Mouse (Mus musculus): Measurements from ENCODE around the gene 2010111I01Rik.
"Not testable (repeated sequence)": the region's sequence is repeated elsewhere in the genome, so short reads cannot be mapped to it uniquely, and the experiment has no call there.

Gene 2010111I01Rik

DNA sequence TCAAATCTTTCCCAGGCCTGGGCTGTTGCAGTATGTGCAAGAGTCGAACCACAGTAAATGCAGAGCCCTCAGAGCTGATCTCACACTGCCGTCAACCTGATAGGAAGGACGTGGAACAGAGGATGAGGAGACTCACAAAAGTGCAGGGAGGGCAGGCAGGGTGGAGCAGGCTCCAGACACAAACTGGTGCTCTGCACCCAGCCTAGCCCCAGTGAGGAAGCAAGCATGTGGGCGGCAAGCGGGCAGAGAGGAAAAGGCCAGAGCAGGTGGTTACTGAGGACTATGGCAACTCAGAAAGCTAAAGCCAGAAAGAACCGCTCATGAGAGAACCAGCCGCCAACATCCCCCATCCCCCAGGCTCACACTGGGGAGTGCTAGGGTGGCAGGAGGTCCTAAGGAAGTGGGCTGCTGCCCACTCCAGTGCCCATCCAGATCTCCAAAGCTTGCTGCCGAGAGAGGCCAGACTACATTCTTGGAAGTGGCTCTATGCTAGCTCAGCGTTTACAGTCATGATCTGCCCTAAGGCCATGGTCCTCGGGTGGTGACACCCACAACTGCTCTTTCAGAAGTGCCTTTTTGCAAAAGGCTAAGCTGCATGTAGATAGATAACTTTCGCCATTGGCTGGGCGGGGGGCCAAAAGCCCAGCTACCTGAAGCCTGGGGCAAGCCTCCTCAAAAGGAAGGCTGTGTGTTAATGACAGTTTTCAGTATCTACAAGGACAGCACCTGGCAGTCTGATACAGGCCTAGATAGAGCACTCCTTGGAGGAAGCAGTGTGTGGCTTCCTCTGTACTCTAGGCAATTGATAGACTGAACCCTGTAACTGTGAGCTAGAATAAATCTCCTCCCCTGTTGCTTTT, 349.3 kb downstream of the 2010111I01Rik start:
- no peak for DNase-seq (ENCODE audit: low spot score in 2 of 2)

DNA sequence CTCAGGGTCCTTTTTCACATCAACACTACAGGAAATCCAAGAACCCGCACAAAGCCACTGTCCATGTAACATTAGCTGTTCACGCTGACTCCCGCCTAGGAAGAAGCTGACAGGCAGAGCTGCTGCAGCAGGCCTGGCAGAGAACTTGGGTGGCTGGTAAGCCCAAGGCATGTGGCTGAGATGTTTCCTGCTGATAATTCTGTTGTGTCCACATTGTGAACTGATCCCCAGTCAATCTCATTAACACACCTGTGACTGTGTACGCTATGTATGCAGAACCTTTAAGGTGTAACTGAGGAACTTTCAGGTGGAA, 349.9 kb downstream of the 2010111I01Rik start:
- DNase-seq (ENCODE audit: low spot score in 2 of 2), result no peak

DNA sequence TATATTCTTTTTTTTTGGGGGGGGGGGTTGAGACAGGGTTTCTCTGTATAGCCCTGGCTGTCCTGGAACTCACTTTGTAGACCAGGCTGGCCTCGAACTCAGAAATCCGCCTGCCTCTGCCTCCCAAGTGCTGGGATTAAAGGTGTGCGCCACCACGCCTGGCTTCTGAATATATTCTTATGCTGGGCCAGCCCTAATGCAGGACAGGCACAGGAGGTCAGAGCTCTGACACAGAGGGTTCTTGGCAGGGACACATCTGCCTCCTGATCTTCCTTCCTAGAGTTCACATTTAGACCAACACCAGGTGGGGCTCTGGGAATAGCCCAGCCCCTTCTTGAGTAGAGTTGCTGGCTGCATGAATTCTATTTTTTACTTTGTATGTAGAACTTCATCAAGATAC, 350.4 kb downstream of the 2010111I01Rik start:
- not testable (repeated sequence) for DNase-seq (ENCODE audit: low spot score in 2 of 2)

DNA sequence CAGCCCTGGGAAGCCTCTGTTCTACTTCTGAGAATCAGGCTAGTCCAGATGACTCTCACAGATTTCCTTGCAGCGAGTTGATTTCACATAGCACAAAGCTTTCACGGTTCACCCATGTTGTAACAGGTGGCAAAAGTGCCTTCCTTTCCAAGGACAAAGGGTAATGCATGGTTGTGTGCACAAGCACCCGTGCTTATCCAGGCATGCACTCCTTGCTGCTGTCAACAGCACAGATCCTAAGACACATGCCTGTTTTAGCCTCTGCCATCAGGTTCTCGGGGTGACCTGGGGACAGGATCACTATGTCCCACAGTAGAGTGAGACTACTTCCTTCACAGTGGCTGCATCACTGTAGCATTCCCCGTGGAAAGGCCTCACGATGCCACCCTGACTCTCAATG, 351.1 kb downstream of the 2010111I01Rik start:
- no peak for DNase-seq (ENCODE audit: low spot score in 2 of 2)

DNA sequence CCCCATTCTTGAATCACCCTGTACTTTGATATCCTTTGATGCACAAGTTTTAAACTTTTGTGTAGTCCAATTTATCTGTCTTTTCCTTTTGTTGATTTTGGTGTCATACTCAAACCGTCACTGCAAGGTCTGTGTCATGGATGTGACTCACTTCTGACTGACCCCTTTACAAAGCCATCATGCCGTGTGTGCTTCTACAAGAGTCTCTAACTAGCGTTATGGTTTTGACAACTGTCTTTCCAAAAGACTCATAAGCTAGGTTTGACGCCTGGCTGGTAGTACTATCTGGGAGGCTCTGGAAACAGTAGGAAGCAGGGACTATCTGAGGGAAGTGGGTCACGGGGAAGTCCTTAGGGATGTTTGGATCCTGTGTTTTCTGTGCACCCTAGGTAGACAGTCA, 351.7 kb downstream of the 2010111I01Rik start:
- DNase-seq (ENCODE audit: low spot score in 2 of 2), result no peak

DNA sequence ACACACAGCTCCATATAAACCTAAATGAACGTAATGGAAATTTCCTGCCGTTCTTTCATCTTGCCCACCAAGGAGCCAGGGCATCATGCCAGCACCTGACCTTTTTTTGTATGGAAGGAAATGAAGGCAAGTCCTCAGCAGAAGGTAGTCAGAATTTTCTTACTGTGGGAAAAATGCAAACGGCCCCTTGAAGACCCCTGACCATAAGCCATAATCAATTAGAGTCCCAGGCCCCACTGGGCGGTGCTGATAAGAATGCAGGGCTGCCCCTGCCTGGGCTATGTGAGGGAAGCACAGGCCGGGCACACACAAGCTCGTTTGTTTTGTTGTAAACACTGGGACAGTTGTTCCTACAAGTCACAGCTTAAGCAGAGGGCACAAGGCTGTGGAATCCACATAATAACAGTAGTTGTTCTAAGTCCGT, 353.0 kb downstream of the 2010111I01Rik start:
- DNase-seq (ENCODE audit: low spot score in 2 of 2), result no peak

DNA sequence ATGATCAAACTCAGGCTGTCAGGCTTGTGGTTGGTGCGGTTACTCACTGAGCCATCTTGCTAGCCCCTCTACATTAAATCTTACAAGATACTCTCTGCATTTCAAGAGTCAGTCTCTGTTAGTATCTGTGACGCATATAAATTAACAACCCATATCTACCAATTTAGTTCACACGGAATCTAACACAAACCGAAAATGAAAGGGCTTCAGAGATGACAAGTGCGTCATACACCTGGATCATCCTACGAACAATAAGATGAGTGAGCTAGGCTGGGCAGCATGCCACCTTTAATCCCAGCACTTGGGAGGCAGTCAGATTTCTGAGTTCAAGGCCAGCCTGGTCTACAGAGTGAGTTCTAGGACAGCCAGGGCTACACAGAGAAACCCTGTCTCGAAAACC, 355.1 kb downstream of the 2010111I01Rik start:
- no peak for DNase-seq (ENCODE audit: low spot score in 2 of 2)

DNA sequence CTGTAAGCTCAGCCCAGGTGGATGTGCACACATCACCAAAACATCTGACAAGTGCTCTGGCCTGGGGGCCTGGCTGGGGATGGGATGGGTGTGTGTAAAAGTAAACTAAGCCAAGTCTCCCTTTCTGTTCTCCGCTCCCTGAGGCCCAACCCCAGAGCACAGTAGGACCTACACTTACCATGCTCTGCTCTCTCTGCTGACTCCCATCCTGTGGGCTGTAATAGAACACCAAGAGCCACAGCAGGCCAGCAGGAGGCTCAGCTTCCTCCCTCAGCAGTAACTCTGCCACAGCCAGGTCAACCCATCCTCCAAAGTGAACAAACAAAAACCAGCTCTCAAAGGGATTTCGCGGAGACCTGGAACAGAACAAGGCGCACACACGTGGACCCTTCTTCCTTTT, 357.0 kb downstream of the 2010111I01Rik start:
- DNase-seq (ENCODE audit: low spot score in 2 of 2), result no peak

DNA sequence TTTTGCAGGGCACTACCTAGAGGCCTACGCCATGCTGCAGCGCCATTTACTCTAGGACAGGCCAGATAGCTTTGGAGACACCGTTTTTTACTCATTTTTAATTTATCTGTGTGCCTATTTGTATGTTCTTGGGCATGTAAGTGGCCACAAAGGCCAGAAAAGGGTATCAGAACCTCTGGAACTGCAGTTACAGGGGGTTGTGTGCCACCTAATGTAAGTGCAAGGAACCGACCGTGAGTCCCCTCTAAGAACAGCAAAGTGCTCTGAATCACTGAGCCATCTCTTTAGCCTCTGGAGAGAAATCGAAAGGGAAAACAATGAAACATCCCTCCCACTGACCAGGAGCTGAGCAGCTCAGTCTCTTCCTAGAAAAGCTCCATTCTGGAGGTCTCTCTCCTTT, 358.1 kb downstream of the 2010111I01Rik start:
- no peak for DNase-seq (ENCODE audit: low spot score in 2 of 2)

DNA sequence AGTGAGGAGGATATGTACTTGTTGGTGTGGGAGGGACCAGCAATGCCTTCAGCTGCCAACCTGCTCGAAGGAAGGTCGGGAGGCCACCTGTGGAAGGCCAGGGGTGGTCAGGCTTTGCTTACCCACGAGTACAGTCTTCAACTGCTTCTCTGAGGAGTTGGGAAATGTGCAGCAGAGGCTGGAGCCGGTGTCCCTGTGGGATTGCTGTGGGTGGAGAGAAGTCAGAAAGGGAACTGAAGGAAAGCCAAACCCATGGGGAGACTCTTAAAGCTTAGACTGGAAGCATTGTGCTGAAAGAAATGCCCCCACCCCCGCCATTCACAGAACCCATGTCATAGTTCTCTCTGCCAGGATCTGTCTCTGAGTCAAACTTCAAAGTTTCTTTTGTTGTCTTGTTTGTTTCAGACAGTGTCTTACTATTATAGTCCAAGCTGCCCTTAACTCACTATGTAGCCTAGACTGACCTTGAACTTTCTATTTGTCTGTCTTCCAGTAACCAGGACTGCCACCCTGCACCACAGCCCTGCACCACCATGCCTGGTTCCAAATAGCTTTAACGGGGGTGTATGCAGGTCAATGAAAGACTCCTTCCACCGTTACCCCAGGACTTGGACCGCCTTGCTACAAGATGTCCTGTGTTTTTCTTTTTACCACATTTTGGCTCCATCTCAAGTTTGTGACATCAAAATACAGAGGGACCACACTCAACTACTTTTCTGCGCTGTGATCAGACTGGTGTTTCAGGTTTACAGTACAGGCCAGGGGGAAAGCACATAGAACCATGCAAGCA, 358.8 kb downstream of the 2010111I01Rik start:
- DNase-seq (ENCODE audit: low spot score in 2 of 2), result no peak

DNA sequence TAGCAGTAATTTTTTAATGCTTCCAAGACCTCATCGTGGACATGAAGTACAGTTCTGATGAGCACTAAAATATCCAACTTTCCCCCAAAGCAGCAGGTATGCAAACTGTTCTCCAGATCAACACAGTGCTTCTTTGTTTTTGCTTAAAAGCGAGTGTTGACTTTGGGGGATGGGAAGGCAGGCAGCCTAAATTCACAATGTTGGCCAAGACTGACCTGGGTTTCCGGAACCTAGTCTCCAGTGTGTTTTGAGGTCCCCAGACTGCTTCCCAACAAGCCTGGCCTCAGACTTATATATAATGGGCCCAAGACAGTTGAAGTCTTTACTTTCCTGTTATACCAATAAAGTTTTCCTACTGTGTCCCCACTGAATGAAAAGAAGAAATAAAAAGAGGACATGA, 359.6 kb downstream of the 2010111I01Rik start:
- DNase-seq (ENCODE audit: low spot score in 2 of 2), result no peak

DNA sequence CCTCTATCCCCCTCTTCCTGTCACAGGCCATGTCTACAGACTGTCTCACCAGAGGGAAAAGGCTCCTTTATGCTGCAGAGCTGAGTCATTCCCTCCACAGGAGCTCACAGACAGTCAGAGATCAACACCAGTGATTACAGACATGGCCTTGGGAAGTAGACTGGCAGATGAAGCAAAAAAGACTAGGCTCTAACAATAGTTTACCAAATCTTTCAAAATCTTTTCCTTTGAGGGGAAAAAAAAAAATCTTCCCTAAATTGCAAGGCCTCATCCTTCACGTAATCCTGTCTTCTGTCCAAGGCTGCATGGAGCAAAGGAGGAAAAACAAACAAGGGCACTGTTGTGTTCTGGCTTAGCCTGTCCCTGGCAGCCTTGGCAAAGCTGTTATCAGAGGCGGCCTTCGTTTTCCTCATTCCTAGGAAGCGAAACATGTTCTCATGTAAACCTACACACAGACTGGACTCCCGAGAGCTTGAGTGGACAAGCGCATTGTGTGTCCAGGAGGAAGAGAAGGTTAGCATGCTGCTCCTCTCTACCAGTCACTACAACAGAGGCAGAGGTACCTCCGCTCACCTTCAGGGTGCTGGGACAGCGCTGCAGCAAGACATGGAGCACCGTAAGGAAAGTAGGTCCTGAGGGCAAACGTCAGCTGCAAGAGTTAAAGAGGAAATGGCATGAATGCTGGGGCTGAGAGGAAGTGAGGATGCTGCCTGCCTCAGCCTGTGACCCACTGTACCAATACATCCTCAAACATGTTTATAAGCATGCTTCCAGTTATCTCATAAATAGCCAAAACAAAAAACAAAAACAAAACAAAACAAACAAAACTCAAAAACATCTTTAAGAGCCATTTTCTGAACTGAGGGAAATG, 360.5 kb downstream of the 2010111I01Rik start:
- DNase-seq (ENCODE audit: low spot score in 2 of 2), result no peak

DNA sequence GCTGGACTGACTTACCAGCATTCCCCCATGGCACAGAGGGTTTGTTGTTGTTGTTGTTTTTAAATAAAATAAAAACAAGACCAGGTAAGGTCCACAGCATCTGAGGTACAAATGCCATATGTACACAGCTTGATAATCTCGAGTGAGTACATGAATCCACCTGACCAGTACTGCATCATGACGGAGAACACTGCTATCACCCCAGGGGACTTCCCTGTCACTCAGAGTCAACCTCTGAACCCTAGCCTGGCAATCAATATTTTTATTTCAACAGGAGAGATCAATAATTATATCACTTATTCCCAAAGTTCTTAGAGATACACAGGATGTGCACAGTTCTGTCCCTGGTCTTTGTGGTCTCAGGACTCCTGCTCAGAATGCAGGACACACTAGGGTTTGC, 361.3 kb downstream of the 2010111I01Rik start:
- DNase-seq (ENCODE audit: low spot score in 2 of 2), result no peak

DNA sequence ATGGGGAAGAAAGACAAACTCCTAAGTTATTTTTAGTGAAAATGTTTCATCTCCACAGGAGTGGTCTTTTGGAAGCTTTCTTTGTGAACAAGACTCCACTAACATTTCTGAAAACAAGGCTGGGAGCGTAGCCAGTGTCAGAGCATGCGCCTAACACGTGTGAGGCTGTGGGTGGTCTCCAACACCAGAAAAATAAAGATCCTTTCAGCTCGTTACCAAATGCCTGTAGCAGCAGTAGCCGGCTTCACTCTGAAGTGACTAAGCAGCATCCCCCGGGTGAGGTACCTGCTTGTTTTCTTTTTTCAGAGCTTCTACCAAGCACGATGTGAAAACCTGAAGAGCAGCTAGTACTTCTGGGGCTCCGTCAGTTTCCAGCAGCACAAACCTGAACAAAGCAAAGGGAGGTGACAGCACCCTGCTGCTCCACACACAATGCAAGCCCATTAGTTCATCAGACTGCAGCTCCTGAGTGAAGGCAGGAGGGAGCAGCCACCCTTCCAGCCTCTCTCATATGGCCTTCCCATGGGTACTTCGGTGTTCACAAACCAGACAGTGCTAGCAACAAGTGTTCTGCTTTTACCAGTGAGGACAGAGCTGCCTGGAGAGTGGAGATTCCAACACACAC, 365.7 kb downstream of the 2010111I01Rik start:
- no peak for DNase-seq (ENCODE audit: low spot score in 2 of 2)

DNA sequence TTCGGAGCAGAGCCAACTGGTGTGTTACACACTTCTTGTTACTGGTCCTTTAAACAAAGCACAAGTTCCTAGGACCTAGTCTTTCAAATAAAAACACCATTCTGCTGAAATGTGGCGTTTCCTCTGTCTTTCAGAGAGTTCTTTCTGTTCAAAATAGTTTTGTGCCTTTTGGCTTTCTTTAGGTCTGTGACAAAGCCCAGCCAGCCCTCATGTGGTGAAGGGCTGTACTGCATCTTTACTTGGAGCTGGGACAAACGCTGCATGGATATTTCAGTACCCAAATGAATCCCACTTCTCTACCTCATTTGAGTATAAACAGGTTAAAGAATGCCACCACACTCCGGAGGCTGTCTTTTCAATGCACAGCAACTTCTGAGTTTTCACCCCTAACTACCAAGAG, 366.7 kb downstream of the 2010111I01Rik start:
- DNase-seq (ENCODE audit: low spot score in 2 of 2), result peak; percentile 33 to 71

DNA sequence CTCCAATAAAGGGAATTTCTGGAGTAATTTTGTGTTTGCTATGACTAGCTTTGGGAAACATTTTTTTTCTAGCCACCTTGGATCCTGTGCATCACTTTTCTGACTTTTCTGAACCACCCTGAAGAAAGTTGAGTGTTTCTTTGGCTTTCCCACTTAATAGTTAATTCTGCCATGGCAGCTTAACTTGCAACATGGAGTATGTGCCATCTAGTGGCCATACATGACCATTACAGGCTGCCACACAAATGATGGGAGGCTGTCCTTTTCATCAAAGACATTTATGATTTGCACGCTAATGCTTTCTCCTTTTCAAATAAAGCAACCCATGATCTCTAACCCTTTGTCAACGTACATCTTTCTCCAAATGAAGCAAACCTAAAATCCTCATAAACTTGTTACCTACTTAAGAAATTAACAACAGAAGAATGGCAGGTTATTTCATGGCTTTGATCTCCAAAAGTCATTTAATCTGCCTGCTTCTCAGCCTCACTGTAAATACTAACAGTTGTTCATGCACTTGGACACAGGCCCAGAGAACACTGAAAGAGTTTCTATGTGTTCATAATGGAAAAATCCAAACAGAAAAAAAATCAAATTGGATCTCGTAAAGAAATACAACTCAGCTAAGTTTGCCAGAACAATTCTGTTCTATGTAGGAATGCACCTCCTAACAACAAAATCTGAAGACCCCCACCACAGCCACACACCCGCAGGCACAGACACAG, 368.0 kb downstream of the 2010111I01Rik start:
- peak; percentile 47 to 67 for DNase-seq (ENCODE audit: low spot score in 2 of 2)

DNA sequence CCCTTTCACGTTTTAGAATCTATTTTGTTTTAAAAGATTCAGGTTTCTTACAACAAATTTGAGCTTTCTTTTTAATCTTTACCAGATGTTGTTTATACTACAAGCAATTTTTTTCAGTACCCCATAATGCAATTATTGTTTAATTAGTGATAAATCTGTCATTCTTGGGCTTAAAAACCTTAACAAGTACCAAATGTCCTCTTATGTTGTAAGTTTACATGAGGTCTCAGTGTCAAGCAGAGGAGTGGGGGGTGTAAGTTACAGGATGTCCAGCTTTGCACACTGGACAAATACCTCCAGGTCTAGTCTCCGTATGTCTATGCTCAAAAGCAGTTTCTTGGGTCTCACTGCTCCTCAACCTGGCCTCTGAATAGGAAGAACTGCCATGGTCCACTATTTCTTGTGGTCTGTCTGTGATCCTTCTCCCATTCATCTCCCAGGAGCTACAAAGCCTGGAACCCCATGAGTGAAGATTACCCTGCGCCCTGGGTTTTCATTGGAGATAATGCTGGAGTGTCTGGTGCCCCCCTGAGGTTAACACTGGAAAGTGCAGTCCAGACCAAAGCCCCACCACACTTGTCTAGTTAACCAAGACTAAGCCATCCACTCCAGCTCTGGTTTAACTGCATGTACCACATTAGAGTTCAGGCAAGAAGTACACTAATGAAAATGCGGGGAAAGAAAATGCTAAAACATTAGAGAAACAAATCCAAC, 370.9 kb downstream of the 2010111I01Rik start:
- DNase-seq (ENCODE audit: low spot score in 2 of 2), result peak in 1 of 2 experiments; percentile 40

DNA sequence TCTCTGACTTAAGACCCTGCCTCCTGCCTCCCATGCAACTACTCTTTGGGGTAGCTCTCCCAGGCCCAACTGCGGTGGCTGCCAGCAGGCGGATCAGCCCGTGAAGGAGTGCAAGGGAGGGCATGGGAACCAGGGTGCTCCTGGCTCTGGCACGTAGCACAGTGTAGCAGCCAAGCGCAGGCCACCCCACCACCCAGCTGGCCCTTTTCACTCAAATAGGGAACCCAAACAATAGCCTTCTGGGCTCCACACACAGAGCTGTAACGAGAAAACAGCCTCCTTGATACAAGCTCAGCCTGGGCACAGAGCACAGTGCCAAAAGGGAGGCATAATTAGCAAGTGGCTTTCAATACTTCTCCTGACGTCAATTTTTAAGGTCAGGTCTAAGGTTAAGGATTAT, 371.6 kb downstream of the 2010111I01Rik start:
- DNase-seq (ENCODE audit: low spot score in 2 of 2), result no peak

DNA sequence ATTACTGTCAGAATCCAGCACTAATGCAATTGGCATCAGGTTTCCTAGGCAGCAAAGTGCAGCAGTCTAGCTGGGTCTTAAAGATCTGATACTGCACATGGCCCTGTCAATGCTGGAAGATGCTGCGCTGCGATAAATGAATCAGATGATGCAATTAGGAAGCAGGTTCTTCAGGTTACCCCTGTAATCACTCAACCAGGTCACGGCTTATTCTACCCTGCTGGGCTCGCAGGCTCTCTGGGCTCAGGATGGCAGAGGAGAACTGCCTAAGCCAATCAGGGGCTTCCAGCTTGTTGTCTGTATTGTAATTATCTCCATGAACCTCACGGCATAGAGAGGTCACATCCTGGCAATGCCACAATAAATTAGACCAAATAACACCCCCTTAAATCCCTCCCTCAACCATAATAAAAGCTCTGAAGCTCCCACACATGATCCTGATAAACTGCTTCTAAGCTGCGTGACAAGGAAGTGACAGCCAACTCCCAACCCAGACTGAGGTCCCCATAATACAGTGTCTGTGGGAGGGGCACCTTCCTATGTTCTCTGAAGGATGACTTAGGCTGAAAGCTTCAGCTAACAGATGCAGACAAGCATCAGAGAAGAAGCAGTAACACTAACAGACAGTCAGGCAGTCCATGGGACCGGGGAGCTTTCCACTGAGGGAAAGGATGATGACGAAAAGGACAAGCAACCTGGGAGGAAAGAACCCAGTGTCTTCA, 372.7 kb downstream of the 2010111I01Rik start:
- no peak for DNase-seq (ENCODE audit: low spot score in 2 of 2)

DNA sequence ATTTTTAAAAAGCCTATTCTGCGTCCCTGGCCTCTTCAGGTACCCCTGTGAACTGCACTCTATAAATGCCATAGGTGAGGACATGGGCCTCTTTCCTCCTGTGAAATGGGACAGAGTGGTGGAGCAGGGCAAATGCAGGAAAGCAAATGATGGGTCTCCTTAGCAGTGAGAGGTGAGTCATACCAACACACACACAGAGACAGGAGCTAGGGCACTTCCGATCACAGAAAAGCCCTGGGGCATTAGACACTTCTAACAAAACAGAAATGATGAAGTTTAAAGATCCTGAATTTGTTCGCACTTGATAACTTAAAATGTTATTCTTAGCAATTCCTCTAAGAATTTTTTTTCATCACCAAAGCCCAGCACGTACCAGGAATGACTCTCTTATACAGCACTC, 375.3 kb downstream of the 2010111I01Rik start:
- DNase-seq (ENCODE audit: low spot score in 2 of 2), result no peak
